Mouse (Mus musculus): ENCODE results near the gene Cbfa2t3. TPM values are rescaled to one million over a fixed set of nuclear protein-coding genes. Genes with fewer than 3 reads are reported as not detected.
A peak's percentile ranks its signal among the peaks of the same experiment; 100 is the strongest.

Gene Cbfa2t3
- polyA plus RNA-seq, 1 experiment from 2014 or later: 5.9 TPM

GRCm38 (mm10) chr8:122593240-122593639, 105.7 kb downstream of the Cbfa2t3 start:
- 60% methylated on average over 12 of the region's 12 CpGs for WGBS

GRCm38 (mm10) chr8:122586749-122587148, 112.2 kb downstream of the Cbfa2t3 start:
- peak; percentile 61 for ATAC-seq
- 0 out of 2 replicates have a peak, but pooled peaks cover 7% of the 10 kb centered on the region for H3K4me1 ChIP-seq (replicated peaks; ENCODE audit: control insufficient read depth, insufficient read depth, low read length)
- no peaks in the 10 kb centered on the region for H3K27me3 ChIP-seq (replicated peaks; ENCODE audit: control insufficient read depth, insufficient read depth, low read length)
- WGBS: 33% methylated on average over 10 of the region's 10 CpGs
- no peaks in the 10 kb centered on the region for H3K9me3 ChIP-seq (ENCODE audit: control insufficient read depth)
- H3K9ac ChIP-seq (ENCODE audit: low read depth, low read length): 0 out of 2 replicates have a peak overlapping the region, but pooled peaks have one; percentile 11
- no peak overlapping the region for H3K4me3 ChIP-seq (ENCODE audit: low read depth, low read length)
- peak overlapping the region; percentile 44 for H3K4me2 ChIP-seq (replicated peaks; ENCODE audit: low read depth)
- no peak for TF ChIP-seq CTCF (IDR thresholded peaks at IDR 0.05; ENCODE audit: low read depth)
- H3K27ac ChIP-seq (ENCODE audit: low read depth, low read length): peak overlapping the region; percentile 93
- H3K36me3 ChIP-seq (ENCODE audit: control insufficient read depth, insufficient read depth): no peaks in the 10 kb centered on the region

More at GRCm38 (mm10) chr8:122593240-122593639, 105.7 kb downstream of the Cbfa2t3 start:
- TF ChIP-seq CTCF (IDR thresholded peaks at IDR 0.05; ENCODE audit: low read depth): no peak
- no peak overlapping the region for H3K4me2 ChIP-seq (replicated peaks; ENCODE audit: low read depth)
- ATAC-seq: no peak
- H3K4me3 ChIP-seq (ENCODE audit: low read depth, low read length): no peak overlapping the region
- H3K4me1 ChIP-seq (replicated peaks; ENCODE audit: control insufficient read depth, insufficient read depth, low read length): no peaks in the 10 kb centered on the region
- no peaks in the 10 kb centered on the region for H3K27me3 ChIP-seq (replicated peaks; ENCODE audit: control insufficient read depth, insufficient read depth, low read length)
- H3K9ac ChIP-seq (ENCODE audit: low read depth, low read length): no peak overlapping the region
- peaks cover 33% of the 10 kb centered on the region; the same call in 1 of the 2 replicates for H3K36me3 ChIP-seq (ENCODE audit: control insufficient read depth, insufficient read depth)
- no peak overlapping the region for H3K27ac ChIP-seq (ENCODE audit: low read depth, low read length)
- no peaks in the 10 kb centered on the region for H3K9me3 ChIP-seq (ENCODE audit: control insufficient read depth)

GRCm38 (mm10) chr8:122586171-122586570, 112.7 kb downstream of the Cbfa2t3 start:
- Histone ChIP-seq H3K4me2 (replicated peaks; ENCODE audit: low read depth) (peak overlapping the region; percentile 30; the same call in 1 of the 2 replicates), H3K36me3 (ENCODE audit: control insufficient read depth, insufficient read depth) (no peaks in the 10 kb centered on the region), H3K27ac (ENCODE audit: low read depth, low read length) (peak overlapping the region; percentile 93), H3K27me3 (replicated peaks; ENCODE audit: control insufficient read depth, insufficient read depth, low read length) (no peaks in the 10 kb centered on the region), H3K4me3 (ENCODE audit: low read depth, low read length) (no peak overlapping the region), H3K4me1 (replicated peaks; ENCODE audit: control insufficient read depth, insufficient read depth, low read length) (0 out of 2 replicates have a peak, but pooled peaks cover 7% of the 10 kb centered on the region), H3K9me3 (ENCODE audit: control insufficient read depth) (no peaks in the 10 kb centered on the region), H3K9ac (ENCODE audit: low read depth, low read length) (peak overlapping the region; percentile 22; the same call in 1 of the 2 replicates)
- ATAC-seq: no peak
- no peak for TF ChIP-seq CTCF (IDR thresholded peaks at IDR 0.05; ENCODE audit: low read depth)
- 71% methylated on average over 7 of the region's 7 CpGs for WGBS

GRCm38 (mm10) chr8:122585411-122585891, 113.5 kb downstream of the Cbfa2t3 start:
- Histone ChIP-seq H3K27ac (ENCODE audit: low read depth, low read length) (peak overlapping the region; percentile 93), H3K4me2 (replicated peaks; ENCODE audit: low read depth) (peak overlapping the region; percentile 30), H3K27me3 (replicated peaks; ENCODE audit: control insufficient read depth, insufficient read depth, low read length) (no peaks in the 10 kb centered on the region), H3K4me3 (ENCODE audit: low read depth, low read length) (0 out of 2 replicates have a peak overlapping the region, but pooled peaks have one; percentile 0), H3K9ac (ENCODE audit: low read depth, low read length) (peak overlapping the region; percentile 22; the same call in 1 of the 2 replicates), H3K36me3 (ENCODE audit: control insufficient read depth, insufficient read depth) (no peaks in the 10 kb centered on the region), H3K4me1 (replicated peaks; ENCODE audit: control insufficient read depth, insufficient read depth, low read length) (0 out of 2 replicates have a peak, but pooled peaks cover 7% of the 10 kb centered on the region), H3K9me3 (ENCODE audit: control insufficient read depth) (no peaks in the 10 kb centered on the region)
- WGBS: 18% methylated on average over 14 of the region's 14 CpGs
- ATAC-seq: peak; percentile 82
- no peak for TF ChIP-seq CTCF (IDR thresholded peaks at IDR 0.05; ENCODE audit: low read depth)

- ATAC-seq: no peak
- TF ChIP-seq CTCF (IDR thresholded peaks at IDR 0.05; ENCODE audit: low read depth): no peak
- 0 out of 2 replicates have a peak, but pooled peaks cover 7% of the 10 kb centered on the region for H3K4me1 ChIP-seq (replicated peaks; ENCODE audit: control insufficient read depth, insufficient read depth, low read length)
- no peaks in the 10 kb centered on the region for H3K9me3 ChIP-seq (ENCODE audit: control insufficient read depth)
- no peaks in the 10 kb centered on the region for H3K27me3 ChIP-seq (replicated peaks; ENCODE audit: control insufficient read depth, insufficient read depth, low read length)
- WGBS: 63% methylated on average over 9 of the region's 9 CpGs
- 0 out of 2 replicates have a peak overlapping the region, but pooled peaks have one; percentile 30 for H3K4me2 ChIP-seq (replicated peaks; ENCODE audit: low read depth)
- H3K4me3 ChIP-seq (ENCODE audit: low read depth, low read length): 0 out of 2 replicates have a peak overlapping the region, but pooled peaks have one; percentile 0
- peak overlapping the region; percentile 93 for H3K27ac ChIP-seq (ENCODE audit: low read depth, low read length)
- 0 out of 2 replicates have a peak overlapping the region, but pooled peaks have one; percentile 12 for H3K9ac ChIP-seq (ENCODE audit: low read depth, low read length)
- no peaks in the 10 kb centered on the region for H3K36me3 ChIP-seq (ENCODE audit: control insufficient read depth, insufficient read depth)
Measured at GRCm38 (mm10) chr8:122584981-122585380, 113.9 kb downstream of the Cbfa2t3 start.

- H3K36me3 ChIP-seq (ENCODE audit: control insufficient read depth, insufficient read depth): no peaks in the 10 kb centered on the region
- whole genome bisulfite sequencing: 61% methylated on average over 13 of the region's 15 CpGs
Measured at GRCm38 (mm10) chr8:122580926-122581325, 118.0 kb downstream of the Cbfa2t3 start.

More at GRCm38 (mm10) chr8:122580926-122581325, 118.0 kb downstream of the Cbfa2t3 start:
- H3K4me1 ChIP-seq (replicated peaks; ENCODE audit: control insufficient read depth, insufficient read depth, low read length): peaks cover 7% of the 10 kb centered on the region; the same call in 1 of the 2 replicates
- no peak for TF ChIP-seq CTCF (IDR thresholded peaks at IDR 0.05; ENCODE audit: low read depth)
- H3K9me3 ChIP-seq (ENCODE audit: control insufficient read depth): no peaks in the 10 kb centered on the region
- H3K4me3 ChIP-seq (ENCODE audit: low read depth, low read length): no peak overlapping the region
- H3K9ac ChIP-seq (ENCODE audit: low read depth, low read length): no peak overlapping the region
- no peak overlapping the region for H3K27ac ChIP-seq (ENCODE audit: low read depth, low read length)
- H3K4me2 ChIP-seq (replicated peaks; ENCODE audit: low read depth): no peak overlapping the region
- H3K27me3 ChIP-seq (replicated peaks; ENCODE audit: control insufficient read depth, insufficient read depth, low read length): no peaks in the 10 kb centered on the region
- ATAC-seq: no peak
